Mouse (Mus musculus) forelimb bud, embryonic 11.5 days (tissue): Measurements from ENCODE around the gene Nanos1.

ENCODE experiments used
- DNase-seq: peaks from one replicate; pipeline ENCODE4 v3.0.0-alpha.2; 2012; ENCODE audit warnings: low read depth, low spot score

Nanos1 gene

DNA sequence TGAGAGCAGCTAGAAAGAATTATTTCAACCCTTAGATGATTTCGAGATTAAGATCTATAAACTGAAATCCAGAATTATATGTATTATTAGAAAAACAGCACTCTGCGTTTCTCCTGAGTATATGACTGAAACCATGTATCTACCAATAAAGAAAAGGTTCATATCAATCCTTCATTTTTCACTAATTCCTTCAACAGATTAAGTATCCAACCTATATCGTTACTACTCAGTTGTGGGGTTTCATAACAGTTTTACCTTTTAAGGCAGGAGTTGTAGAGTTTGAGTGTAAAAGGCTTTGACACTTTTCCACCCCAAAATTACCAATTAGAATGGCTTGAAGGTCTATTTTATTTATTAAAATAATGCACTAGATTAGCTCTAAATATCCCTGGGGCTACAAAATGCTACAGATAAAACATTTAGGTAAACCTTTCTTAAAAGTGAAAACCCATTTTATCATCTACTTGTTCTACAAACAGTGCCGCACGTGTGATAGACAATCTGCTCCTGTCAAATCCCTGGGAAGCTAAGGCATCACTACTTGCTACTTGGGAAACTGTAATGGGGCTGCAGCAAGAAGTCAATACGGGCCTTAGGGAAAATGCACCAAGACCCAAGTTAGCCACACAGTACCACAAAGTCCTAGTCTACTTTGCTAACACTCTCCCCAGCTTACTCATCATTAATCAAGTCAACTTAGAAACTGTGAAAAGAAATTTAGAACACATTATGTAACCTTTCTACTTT, 32.6 kb downstream of the Nanos1 start:
- DNase-seq, result no peak

DNA sequence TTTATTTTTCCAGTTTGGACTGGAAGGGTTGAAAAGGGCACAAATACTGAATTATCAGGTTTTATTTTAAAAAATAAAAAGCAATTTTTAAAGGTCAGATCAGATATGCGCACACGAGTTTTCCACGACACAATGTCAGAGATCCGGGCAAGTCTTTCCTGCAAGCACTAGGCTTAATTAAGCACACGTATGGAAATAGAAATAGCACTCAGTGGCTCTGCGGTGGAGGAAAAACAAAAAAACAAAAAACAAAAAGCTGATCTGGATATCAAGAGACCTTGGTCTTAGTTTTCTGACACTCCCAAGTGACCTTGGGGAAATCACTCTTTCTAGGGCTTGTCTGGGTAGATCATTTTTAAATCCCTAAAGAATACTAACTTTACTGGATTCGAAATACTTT, 33.7 kb downstream of the Nanos1 start:
- DNase-seq, result no peak

DNA sequence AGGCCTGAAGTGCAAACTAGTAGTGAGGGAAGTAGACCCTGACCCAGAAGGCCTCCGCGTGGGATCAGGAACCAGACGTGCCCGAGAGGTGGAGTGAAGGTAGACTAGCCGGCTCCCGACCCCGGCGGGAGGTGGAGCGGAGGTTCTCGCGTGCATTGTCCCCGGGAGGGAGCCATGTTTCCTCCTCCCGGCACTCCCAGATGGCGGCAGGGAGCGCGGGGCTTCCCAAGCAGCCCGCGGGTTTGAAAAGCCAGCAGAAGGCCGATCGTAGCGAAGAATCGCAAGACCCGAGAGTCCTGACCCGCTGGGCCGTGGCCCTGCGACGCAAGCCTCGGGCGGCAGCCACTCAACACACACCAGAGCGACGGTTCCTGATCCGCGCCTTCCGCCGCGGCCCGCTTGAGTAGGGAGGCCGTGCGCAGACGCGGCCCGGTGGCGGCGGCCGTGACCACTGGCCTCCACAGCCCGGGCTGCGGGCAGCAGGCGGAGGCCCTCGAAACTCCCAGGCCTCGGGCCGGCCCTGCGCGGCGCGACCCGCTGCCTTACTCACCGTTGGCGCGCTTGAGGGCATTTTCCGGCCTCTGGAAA, 34.2 kb downstream of the Nanos1 start:
- DNase-seq, result peak; percentile 59

DNA sequence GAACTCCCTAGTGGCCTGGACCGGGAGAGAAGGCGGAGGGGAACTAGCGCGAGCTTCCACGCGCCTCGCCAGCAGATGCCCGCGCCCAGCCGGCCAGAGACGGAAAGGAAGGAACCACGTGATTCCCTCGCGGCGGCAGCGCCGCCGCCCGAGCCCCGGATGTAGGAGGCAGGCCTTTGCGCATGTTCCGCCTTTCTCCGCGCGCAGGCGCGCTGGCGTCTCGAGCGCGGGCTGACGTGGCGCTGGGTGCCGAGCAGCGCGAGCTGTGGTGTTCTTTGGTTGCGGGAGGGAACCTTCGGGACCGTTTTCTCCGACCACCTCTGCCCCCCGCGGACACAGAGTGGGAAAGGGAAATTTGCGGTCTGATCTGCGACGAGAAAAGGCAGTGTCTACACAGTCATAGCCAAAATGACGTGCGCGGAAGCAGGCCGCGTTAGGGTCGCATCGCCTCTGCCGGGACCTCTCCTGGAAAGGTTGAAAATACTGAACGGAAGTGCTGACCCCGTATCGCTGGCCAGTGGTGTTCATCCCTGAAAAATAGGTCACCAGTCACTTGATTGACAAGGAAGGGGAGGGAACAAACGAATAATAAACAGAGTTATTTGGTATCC, 34.9 kb downstream of the Nanos1 start, which contains the start of gene Eif3a:
Gene Eif3a (minus strand): TSS at position 108 of the 611 bp plus-strand sequence.
- DNase-seq, result peak; percentile 96

DNA sequence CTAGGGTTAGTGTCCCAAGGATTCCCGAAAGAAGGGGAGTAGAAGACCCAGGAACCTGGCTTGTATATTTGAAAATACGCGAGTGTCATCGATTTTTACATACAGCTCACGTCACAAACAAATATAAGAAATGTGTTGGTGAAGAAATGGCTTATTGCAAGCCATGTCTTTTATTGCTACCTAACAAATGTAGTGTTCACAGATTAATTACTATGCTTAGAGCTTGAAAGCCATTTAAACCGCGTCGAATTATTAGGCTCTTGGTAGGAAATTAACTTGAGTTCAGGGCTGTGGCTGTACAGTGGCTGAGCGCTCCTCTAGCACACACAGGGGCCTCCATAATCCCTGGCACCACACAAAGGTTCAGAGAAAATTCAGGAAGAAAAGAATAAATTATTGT, 35.4 kb downstream of the Nanos1 start:
- DNase-seq, result no peak

DNA sequence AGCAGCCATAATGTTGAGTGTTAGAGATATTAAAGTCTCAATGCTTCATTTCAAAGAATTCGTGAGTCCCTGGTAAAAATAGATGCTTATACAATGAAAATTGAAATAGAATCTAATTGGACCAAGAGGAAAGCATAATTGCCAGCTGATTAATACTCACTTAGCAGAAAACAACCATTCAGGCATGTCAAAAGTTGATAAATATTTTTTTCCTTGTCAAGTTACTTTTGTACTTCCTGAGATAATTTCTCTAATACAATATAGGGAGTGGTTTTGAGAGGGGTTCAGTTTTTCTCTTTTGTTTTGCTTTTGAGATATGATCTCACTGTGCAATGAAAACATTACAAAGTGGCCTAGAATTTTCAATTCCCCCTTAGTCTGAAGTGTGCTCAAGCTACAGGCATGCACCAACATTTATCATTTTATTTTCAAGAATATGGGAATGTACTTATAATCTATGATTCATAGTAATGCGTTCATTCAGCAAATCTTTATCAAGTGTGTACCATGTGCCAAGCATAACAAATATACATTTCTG, 37.5 kb downstream of the Nanos1 start:
- no peak for DNase-seq

DNA sequence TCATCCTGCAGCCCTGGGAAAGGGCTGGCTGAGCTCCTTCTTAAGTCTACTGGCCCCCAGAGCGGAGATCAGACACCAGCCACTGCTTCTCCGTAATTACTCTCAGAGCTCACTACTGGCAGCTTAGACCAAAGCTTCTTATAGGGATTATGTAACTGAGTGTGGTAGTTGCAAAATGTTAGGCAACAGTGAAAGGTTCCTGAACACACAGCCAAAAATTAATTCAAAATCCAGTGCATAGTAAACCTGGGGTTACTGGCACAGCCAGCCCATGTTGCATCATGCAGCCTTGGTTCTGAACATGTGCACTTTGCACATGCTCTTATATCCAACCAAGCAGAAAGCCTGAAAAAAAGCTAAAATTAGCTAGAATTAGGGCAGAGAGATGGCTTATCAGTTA, 39.5 kb downstream of the Nanos1 start:
- DNase-seq, result no peak

DNA sequence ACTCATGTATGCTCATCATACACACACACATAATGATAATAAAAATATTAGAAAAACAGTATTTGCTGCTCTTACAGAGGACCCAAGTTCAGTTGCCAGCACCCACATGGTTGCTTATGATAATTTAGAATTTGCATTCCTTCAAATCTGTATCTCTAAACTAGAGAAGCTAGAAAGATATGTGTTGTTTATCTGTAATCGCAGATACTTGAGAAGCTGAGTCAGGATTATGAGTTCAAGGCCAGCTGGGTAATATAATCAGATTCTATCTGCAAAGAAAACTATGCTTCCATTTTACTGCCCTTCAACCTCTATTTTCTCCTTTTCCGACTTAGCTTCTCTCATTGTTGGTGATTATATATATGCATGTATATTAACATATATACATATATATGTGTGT, 41.6 kb downstream of the Nanos1 start:
- no peak for DNase-seq

DNA sequence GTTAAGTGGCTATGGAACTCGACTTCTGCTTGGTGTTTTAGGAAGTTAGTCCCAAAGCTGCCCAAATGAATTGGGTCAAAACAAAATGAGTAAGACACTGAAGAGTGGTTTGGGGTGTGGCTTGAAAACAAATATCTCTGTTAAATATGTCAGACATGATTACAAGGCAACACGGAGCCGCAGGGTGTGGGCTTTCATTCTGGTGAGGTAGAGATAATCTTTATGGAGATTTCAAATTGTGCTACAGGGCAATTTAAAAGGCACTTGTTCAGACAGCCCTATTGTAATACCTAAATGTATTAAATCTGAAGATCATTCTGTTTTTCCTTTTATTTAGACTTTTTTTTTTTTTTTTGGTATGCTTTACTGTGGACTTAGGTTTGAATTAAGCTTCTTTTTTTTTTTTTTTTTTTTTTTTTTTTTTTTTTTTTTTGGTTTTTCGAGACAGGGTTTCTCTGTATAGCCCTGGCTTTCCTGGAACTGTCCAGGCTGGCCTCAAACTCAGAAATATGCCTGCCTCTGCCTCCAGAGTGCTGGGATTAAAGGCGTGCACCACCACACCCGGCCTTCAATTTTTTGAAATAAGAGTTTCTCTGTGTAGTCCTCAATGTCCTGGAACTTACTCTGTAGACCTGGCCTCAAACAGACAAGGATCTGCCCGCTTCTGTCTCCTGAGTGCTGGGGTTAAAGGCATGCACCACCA, 44.2 kb downstream of the Nanos1 start:
- DNase-seq, result no peak

DNA sequence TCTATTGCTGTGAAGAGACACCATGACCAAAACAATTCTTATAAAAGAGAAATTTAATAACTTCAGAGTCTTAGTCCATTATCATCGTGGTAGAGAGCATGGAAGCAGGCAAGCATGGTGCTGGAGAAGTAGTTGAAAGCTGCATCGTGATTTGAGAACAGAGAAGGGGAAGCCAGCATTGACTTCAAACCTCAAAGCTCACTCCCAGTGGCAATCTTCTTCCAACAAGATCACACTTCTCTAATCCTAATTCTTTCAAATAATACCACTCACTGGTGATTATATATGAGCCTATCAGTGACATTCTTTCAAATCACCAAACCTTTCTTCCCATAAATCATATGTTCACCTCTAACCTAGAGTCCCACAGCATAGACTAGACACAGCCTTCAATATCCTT, 49.1 kb downstream of the Nanos1 start:
- DNase-seq, result no peak
